Mouse (Mus musculus): ENCODE measurements around the gene Rbm3. TPM values are rescaled to one million over a fixed set of nuclear protein-coding genes. Genes with fewer than 3 reads are reported as not detected.
A peak's percentile ranks its signal among the peaks of the same experiment; 100 is the strongest.

The Rbm3 gene
- polyA plus RNA-seq, 1 experiment, result 19.6 TPM

DNA sequence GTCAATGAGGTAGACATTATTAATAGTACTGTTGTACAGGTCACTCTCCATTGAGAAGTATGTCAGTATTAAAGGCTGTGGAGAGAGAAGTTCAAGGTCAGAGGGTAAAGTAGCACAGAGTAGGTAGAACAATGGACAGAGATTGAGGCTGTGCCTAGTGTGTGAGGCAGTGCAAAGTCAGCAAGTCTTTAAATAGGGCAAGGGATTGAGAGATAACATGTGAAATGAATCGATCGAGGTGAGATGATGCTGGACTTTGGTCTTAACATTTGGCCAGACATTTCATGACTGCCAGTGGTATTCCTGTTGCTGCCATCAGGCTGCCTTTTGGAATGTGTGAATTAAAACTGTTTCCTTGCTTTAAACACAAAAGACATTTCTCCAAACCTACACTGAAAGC lies 33.2 kb upstream of the Rbm3 start:
- Histone ChIP-seq H3K4me1 (ENCODE audit: control insufficient read depth, insufficient read depth, low read length) (no peaks in the 10 kb centered on the region; the same call in none of the 2 replicates), H3K27me3 (ENCODE audit: control insufficient read depth, insufficient read depth, low read length) (no peaks in the 10 kb centered on the region), H3K27ac (ENCODE audit: control insufficient read depth, insufficient read depth, low read depth, low read length) (no peak overlapping the region), H3K4me3 (ENCODE audit: control insufficient read depth, low read depth, low read length) (no peak overlapping the region), H3K36me3 (ENCODE audit: control insufficient read depth, insufficient read depth, low read length) (no peaks in the 10 kb centered on the region)
- TF ChIP-seq POLR2A (IDR thresholded peaks at IDR 0.05; ENCODE audit: control insufficient read depth, low read depth, low read length) (no peak), CTCF (IDR thresholded peaks at IDR 0.05; ENCODE audit: control insufficient read depth, insufficient read depth, insufficient replicate concordance, low read depth, low read length) (no peak)

DNA sequence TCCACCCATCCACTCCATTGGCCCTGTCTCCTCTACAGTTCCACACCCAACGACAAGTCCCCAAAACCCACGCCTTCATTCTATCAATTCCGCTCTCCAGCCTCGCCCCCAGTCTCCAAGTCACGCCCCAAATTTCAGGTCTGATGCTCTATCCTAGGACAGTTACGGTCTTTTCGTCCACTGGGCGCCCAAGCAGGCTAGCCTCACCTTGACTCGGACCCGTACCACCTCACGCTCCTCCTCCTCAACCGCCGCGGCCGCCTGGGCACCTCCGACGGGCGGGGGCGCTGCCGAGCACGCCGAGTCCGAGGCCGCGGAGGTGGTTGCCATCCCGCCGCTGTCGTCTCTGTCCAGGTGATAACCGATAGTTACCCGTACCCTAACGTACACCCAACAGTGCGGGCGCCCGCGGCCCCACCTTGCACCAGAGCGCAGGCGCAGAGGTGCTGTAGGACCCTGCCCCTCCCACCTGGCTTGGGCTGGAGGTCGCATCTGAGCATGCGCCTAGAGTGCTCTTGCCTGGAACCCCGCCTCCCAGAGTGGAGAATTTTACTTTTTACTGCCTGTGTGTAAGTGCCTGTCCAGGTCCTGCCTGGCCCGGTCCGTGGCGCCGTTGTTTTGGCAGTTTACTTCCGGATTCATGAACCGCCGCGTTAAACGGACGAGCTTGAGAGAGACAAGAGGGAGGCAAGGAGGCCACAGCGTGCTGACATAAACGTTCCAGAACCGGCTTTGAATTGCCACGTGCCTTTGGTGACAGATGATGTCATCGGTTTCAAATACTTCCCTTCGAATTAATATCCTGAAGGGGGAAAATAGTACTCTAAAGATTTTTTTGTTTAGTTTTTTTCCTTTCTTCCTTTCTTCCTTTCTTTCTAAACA lies 30.1 kb upstream of the Rbm3 start, which contains the start of gene Tbc1d25:
TSS of gene Tbc1d25 (minus strand) at position 678 of the 882 bp plus-strand sequence.
- Histone ChIP-seq H3K4me1 (ENCODE audit: control insufficient read depth, insufficient read depth, low read length) (no peaks in the 10 kb centered on the region; the same call in none of the 2 replicates), H3K27me3 (ENCODE audit: control insufficient read depth, insufficient read depth, low read length) (no peaks in the 10 kb centered on the region), H3K36me3 (ENCODE audit: control insufficient read depth, insufficient read depth, low read length) (no peaks in the 10 kb centered on the region), H3K27ac (ENCODE audit: control insufficient read depth, insufficient read depth, low read depth, low read length) (peak within 1 kb of the TSS; percentile 96), H3K4me3 (ENCODE audit: control insufficient read depth, low read depth, low read length) (peak within 1 kb of the TSS; percentile 94)
- TF ChIP-seq CTCF (IDR thresholded peaks at IDR 0.05; ENCODE audit: control insufficient read depth, insufficient read depth, insufficient replicate concordance, low read depth, low read length), result 0 out of 2 replicates have a peak, but pooled peaks have one; percentile 1
- peak; percentile 65 for TF ChIP-seq POLR2A (IDR thresholded peaks at IDR 0.05; ENCODE audit: control insufficient read depth, low read depth, low read length)

DNA sequence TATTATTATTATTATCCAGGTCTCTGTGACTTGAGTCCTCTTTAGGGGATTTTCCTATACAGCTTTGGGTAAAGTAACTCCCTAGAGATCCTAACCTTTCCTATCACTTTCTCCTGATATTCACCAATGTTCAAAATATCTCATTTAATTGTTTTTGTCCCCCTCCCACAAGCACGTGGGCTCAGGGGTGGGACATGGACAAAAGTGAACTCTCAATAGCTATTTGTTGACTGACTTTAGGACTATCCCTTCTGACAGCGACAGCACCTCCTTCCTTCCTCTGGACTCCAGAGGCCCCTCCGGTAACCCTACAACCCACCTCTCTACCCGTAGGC lies 29.5 kb upstream of the Rbm3 start:
- Histone ChIP-seq H3K27ac (ENCODE audit: control insufficient read depth, insufficient read depth, low read depth, low read length) (peak overlapping the region; percentile 96), H3K4me3 (ENCODE audit: control insufficient read depth, low read depth, low read length) (peak overlapping the region; percentile 94), H3K36me3 (ENCODE audit: control insufficient read depth, insufficient read depth, low read length) (no peaks in the 10 kb centered on the region), H3K27me3 (ENCODE audit: control insufficient read depth, insufficient read depth, low read length) (no peaks in the 10 kb centered on the region), H3K4me1 (ENCODE audit: control insufficient read depth, insufficient read depth, low read length) (no peaks in the 10 kb centered on the region; the same call in none of the 2 replicates)
- no peak for TF ChIP-seq POLR2A (IDR thresholded peaks at IDR 0.05; ENCODE audit: control insufficient read depth, low read depth, low read length)
- TF ChIP-seq CTCF (IDR thresholded peaks at IDR 0.05; ENCODE audit: control insufficient read depth, insufficient read depth, insufficient replicate concordance, low read depth, low read length), result no peak

DNA sequence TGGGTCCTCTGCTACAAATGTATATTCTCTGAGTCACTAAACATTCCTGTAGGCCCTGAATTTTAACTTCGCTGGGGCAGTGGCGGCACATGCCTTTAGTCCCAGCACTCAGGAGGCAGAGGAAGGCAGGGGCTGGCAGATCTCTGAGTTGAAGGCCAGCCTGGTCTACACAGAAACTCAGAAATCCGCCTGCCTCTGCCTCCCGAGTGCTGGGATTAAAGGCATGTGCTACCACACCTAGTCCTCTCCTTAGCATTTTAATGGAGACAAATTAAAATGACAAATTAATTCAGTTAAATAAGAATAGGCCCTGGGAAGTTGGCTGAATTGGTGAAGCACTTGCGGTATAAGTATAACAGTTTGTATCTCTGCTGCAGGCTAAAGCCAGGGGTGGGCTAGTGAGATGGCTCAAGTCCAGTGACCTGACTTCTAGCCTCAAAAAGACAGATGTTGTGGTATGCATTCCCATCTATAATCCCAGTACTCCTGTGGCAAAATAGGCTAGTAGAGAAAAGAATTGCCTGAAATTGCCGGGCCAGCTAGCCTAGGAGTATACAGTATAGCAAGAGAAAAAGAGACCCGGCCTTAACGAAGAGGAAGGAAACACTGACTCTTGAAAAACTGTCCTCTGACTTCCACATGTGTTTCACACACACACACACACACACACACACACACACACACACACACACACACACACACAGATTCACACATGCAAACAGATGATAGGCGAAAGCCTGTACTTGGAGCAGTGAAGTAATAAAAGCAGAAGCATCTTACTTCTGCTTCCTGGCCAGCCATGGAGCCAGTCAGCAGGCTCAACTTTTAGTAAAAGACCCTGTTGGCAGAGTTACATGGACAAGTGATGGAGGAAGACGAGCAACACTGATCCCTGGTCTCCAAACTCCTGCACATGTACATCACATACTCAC lies 22.3 kb upstream of the Rbm3 start:
- Histone ChIP-seq H3K27me3 (ENCODE audit: control insufficient read depth, insufficient read depth, low read length) (no peaks in the 10 kb centered on the region), H3K4me3 (ENCODE audit: control insufficient read depth, low read depth, low read length) (no peak overlapping the region), H3K4me1 (ENCODE audit: control insufficient read depth, insufficient read depth, low read length) (no peaks in the 10 kb centered on the region), H3K27ac (ENCODE audit: control insufficient read depth, insufficient read depth, low read depth, low read length) (0 out of 2 replicates have a peak overlapping the region, but pooled peaks have one; percentile 8), H3K36me3 (ENCODE audit: control insufficient read depth, insufficient read depth, low read length) (no peaks in the 10 kb centered on the region)
- TF ChIP-seq CTCF (IDR thresholded peaks at IDR 0.05; ENCODE audit: control insufficient read depth, insufficient read depth, insufficient replicate concordance, low read depth, low read length) (no peak), POLR2A (IDR thresholded peaks at IDR 0.05; ENCODE audit: control insufficient read depth, low read depth, low read length) (no peak)

DNA sequence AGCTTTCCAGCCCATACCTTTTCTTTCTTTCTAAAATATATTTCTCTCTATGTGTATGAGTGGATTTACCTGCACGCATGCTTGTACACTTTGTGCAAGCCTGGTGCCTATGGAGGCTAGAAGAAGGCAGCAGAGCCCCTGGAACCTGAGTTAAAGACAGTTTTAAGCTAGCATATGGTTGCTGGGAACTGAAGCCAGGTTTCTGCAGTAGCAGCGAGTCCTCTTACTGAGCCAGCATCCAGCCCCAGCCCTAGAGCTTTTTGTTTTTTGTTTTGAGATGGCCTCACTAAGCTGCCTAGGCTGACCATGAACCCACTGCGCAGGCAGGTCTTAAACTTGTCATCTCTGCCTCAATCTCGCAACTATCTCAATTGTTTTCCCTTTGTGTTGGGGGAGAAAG lies 18.8 kb upstream of the Rbm3 start:
- no peak for TF ChIP-seq CTCF (IDR thresholded peaks at IDR 0.05; ENCODE audit: control insufficient read depth, insufficient read depth, insufficient replicate concordance, low read depth, low read length)
- no peak for TF ChIP-seq POLR2A (IDR thresholded peaks at IDR 0.05; ENCODE audit: control insufficient read depth, low read depth, low read length)
- H3K4me3 ChIP-seq (ENCODE audit: control insufficient read depth, low read depth, low read length), result no peak overlapping the region
- no peaks in the 10 kb centered on the region for H3K27me3 ChIP-seq (ENCODE audit: control insufficient read depth, insufficient read depth, low read length)
- H3K4me1 ChIP-seq (ENCODE audit: control insufficient read depth, insufficient read depth, low read length), result no peaks in the 10 kb centered on the region
- no peak overlapping the region for H3K27ac ChIP-seq (ENCODE audit: control insufficient read depth, insufficient read depth, low read depth, low read length)
- no peaks in the 10 kb centered on the region for H3K36me3 ChIP-seq (ENCODE audit: control insufficient read depth, insufficient read depth, low read length)

DNA sequence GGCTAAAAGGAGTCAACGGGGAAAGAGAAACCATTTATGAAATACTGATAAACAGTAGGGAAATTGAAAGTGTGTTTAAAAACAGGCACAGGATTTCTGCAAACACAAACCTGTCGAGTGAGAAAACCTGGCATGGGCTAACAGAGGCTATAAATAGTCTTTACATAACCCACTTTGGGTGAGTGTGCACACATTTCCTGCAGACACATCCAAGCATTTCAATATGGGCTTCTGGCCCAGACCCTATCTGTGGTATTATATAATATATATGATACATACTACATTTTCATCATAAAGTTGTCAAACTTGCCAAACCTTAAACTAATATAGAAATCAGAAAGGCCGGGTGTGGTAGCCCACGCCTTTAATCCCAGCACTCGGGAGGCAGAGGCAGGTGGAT lies 17.4 kb upstream of the Rbm3 start:
- Histone ChIP-seq H3K36me3 (ENCODE audit: control insufficient read depth, insufficient read depth, low read length) (no peaks in the 10 kb centered on the region), H3K27ac (ENCODE audit: control insufficient read depth, insufficient read depth, low read depth, low read length) (no peak overlapping the region), H3K4me1 (ENCODE audit: control insufficient read depth, insufficient read depth, low read length) (no peaks in the 10 kb centered on the region), H3K4me3 (ENCODE audit: control insufficient read depth, low read depth, low read length) (no peak overlapping the region), H3K27me3 (ENCODE audit: control insufficient read depth, insufficient read depth, low read length) (no peaks in the 10 kb centered on the region)
- TF ChIP-seq POLR2A (IDR thresholded peaks at IDR 0.05; ENCODE audit: control insufficient read depth, low read depth, low read length) (no peak), CTCF (IDR thresholded peaks at IDR 0.05; ENCODE audit: control insufficient read depth, insufficient read depth, insufficient replicate concordance, low read depth, low read length) (no peak)

DNA sequence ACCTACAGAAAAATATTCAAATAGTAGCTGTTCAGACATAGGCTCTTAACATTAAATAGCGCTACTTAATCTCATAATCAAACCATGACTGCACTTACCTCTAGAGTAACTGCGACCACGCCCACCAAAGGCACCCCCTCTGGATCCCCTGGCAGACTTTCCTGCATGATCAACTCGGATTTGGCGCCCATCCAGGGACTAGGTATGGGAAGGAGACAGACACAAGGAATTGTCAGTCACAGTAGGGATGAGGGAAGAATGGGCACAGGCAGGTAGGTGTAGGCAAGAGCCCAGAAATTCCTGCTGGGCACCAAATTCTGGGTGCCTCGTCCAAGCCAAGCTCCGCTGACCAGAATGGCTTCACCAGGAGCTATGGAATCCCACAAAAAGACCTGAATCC lies 1.9 kb downstream of the Rbm3 start:
- Histone ChIP-seq H3K27ac (ENCODE audit: control insufficient read depth, insufficient read depth, low read depth, low read length) (peak overlapping the region; percentile 99; the same call in 1 of the 2 replicates), H3K4me3 (ENCODE audit: control insufficient read depth, low read depth, low read length) (peak overlapping the region; percentile 98), H3K4me1 (ENCODE audit: control insufficient read depth, insufficient read depth, low read length) (peaks cover 4% of the 10 kb centered on the region), H3K36me3 (ENCODE audit: control insufficient read depth, insufficient read depth, low read length) (no peaks in the 10 kb centered on the region), H3K27me3 (ENCODE audit: control insufficient read depth, insufficient read depth, low read length) (no peaks in the 10 kb centered on the region)
- TF ChIP-seq CTCF (IDR thresholded peaks at IDR 0.05; ENCODE audit: control insufficient read depth, insufficient read depth, insufficient replicate concordance, low read depth, low read length) (no peak), POLR2A (IDR thresholded peaks at IDR 0.05; ENCODE audit: control insufficient read depth, low read depth, low read length) (no peak)
